Mouse (Mus musculus) stomach, embryonic 14.5 days (tissue): ENCODE results near the gene Akap5. TPM values are rescaled to one million over a fixed set of nuclear protein-coding genes. Genes with fewer than 3 reads are reported as not detected.
A peak's percentile ranks its signal among the peaks of the same experiment; 100 is the strongest.

Experiments
- ATAC-seq: fragments of 200-750 bp; cut with Nextera tagmentation; 2 replicates; pipeline ENCODE4 v1.8.0; 2017; ENCODE audit warnings: low read depth, moderate TSS enrichment; ENCODE audit not compliant: insufficient number of reproducible peaks, insufficient read depth, low FRiP score
- H3K27ac ChIP-seq: fragments of 300-500 bp; sonication (generic); 2 replicates; pipeline ENCODE4 v1.5.1; 2014; ENCODE audit warnings: mild to moderate bottlenecking, low read length, moderate library complexity, mixed read lengths
- H3K27me3 ChIP-seq: fragments of 300-500 bp; sonication (generic); 2 replicates; pipeline ENCODE4 v1.6.1; 2014; ENCODE audit warnings: low read length, control low read depth, mixed read lengths; ENCODE audit not compliant: control insufficient read depth, insufficient read depth
- H3K36me3 ChIP-seq: fragments of 300-500 bp; sonication (generic); 2 replicates; pipeline ENCODE4 v1.6.1; 2014; ENCODE audit warnings: mild to moderate bottlenecking, control low read depth, low read length, moderate library complexity, mixed read lengths; ENCODE audit not compliant: control insufficient read depth, insufficient read depth
- H3K4me1 ChIP-seq: fragments of 300-500 bp; sonication (generic); 2 replicates; pipeline ENCODE4 v1.6.1; 2014; ENCODE audit warnings: low read length, control low read depth, mixed read lengths; ENCODE audit not compliant: control insufficient read depth, insufficient read depth
- H3K4me2 ChIP-seq: fragments of 300-500 bp; sonication (generic); replicated peaks from 2 replicates; pipeline ENCODE4 v1.6.1; 2014; ENCODE audit warnings: low read depth, low read length, control low read depth
- H3K4me3 ChIP-seq: fragments of 300-500 bp; sonication (generic); 2 replicates; pipeline ENCODE4 v1.5.1; 2014; ENCODE audit warnings: low read depth, low read length, control low read depth
- H3K9ac ChIP-seq: fragments of 300-500 bp; sonication (generic); replicated peaks from 2 replicates; pipeline ENCODE4 v1.6.1; 2014; ENCODE audit warnings: low read depth, mild to moderate bottlenecking, control low read depth, low read length, moderate library complexity, mixed read lengths
- H3K9me3 ChIP-seq: fragments of 300-500 bp; sonication (generic); 2 replicates; pipeline ENCODE4 v1.6.1; 2016; ENCODE audit warnings: low read depth, low read length, control low read depth; ENCODE audit not compliant: control insufficient read depth
- WGBS: fragments of 180-500 bp; shearing (Covaris S2); extraction: QIAGEN DNeasy Blood & Tissue Kit; methylation state at CpG from one replicate; pipeline ENCODE4 v1.1.7; 2014; 5-methylcytosine and 5-hydroxymethylcytosine counted together
- polyA plus RNA-seq: library from polyadenylated mRNA; unstranded; fragments of >200 nt; fragmentation: Nextera tagmentation; extraction: Ambion mirVana; gene quantifications from 2 replicates; pipeline ENCODE4 v1.2.1, GENCODE M21; 2014

Akap5 gene
- polyA plus RNA-seq, 1 experiment from 2014 or later, result 7.5 TPM

GRCm38 (mm10) chr12:76318282-76319212 is 6.1 kb upstream of the Akap5 start:
- peaks cover 9% of the 10 kb centered on the region; the same call in 1 of the 2 replicates for H3K4me1 ChIP-seq
- no peak overlapping the region for H3K9ac ChIP-seq
- H3K27me3 ChIP-seq, result no peaks in the 10 kb centered on the region
- peak overlapping the region; percentile 55; the same call in 1 of the 2 replicates for H3K27ac ChIP-seq
- peaks cover 18% of the 10 kb centered on the region for H3K36me3 ChIP-seq
- H3K4me2 ChIP-seq, result no peak overlapping the region
- H3K9me3 ChIP-seq, result no peaks in the 10 kb centered on the region
- 18% methylated on average over 9 of the region's 9 CpGs for WGBS
- peak; percentile 76 for ATAC-seq
- no peak overlapping the region for H3K4me3 ChIP-seq

GRCm38 (mm10) chr12:76326437-76327220 is 1.9 kb downstream of the Akap5 start:
- WGBS, result 87% methylated on average over 23 of the region's 23 CpGs
- H3K9ac ChIP-seq, result no peak overlapping the region
- no peak for ATAC-seq
- H3K4me1 ChIP-seq, result no peaks in the 10 kb centered on the region
- no peak overlapping the region for H3K4me2 ChIP-seq
- no peak overlapping the region for H3K4me3 ChIP-seq
- no peaks in the 10 kb centered on the region for H3K27me3 ChIP-seq
- H3K27ac ChIP-seq, result no peak overlapping the region
- 0 out of 2 replicates have a peak, but pooled peaks cover 2% of the 10 kb centered on the region for H3K36me3 ChIP-seq
- no peaks in the 10 kb centered on the region for H3K9me3 ChIP-seq

- no peaks in the 10 kb centered on the region for H3K27me3 ChIP-seq
- 91% methylated on average over 6 of the region's 6 CpGs for WGBS
- ATAC-seq, result no peak
Measured at GRCm38 (mm10) chr12:76328567-76329354, 4.1 kb downstream of the Akap5 start.

GRCm38 (mm10) chr12:76333688-76334087 is 9.0 kb downstream of the Akap5 start:
- no peak overlapping the region for H3K4me3 ChIP-seq
- H3K4me1 ChIP-seq, result no peaks in the 10 kb centered on the region
- no peaks in the 10 kb centered on the region for H3K9me3 ChIP-seq
- no peak overlapping the region for H3K4me2 ChIP-seq
- H3K9ac ChIP-seq, result no peak overlapping the region
- no peak overlapping the region for H3K27ac ChIP-seq
- no peak for ATAC-seq
- H3K27me3 ChIP-seq, result no peaks in the 10 kb centered on the region
- H3K36me3 ChIP-seq, result no peaks in the 10 kb centered on the region
- 92% methylated on average over 5 of the region's 5 CpGs for WGBS

More at GRCm38 (mm10) chr12:76328567-76329354, 4.1 kb downstream of the Akap5 start:
- Histone ChIP-seq H3K9ac (no peak overlapping the region), H3K4me3 (no peak overlapping the region), H3K27ac (no peak overlapping the region), H3K36me3 (0 out of 2 replicates have a peak, but pooled peaks cover 2% of the 10 kb centered on the region), H3K9me3 (no peaks in the 10 kb centered on the region), H3K4me2 (no peak overlapping the region), H3K4me1 (no peaks in the 10 kb centered on the region)

GRCm38 (mm10) chr12:76335641-76336040 is 10.9 kb downstream of the Akap5 start:
- H3K27ac ChIP-seq, result no peak overlapping the region
- no peaks in the 10 kb centered on the region for H3K27me3 ChIP-seq
- 86% methylated on average over 5 of the region's 5 CpGs for WGBS
- ATAC-seq, result no peak
- H3K9me3 ChIP-seq, result no peaks in the 10 kb centered on the region
- H3K4me3 ChIP-seq, result no peak overlapping the region
- no peak overlapping the region for H3K9ac ChIP-seq
- no peak overlapping the region for H3K4me2 ChIP-seq
- H3K4me1 ChIP-seq, result no peaks in the 10 kb centered on the region
- no peaks in the 10 kb centered on the region for H3K36me3 ChIP-seq

- H3K4me1 ChIP-seq, result no peaks in the 10 kb centered on the region
- H3K4me2 ChIP-seq, result no peak overlapping the region
- H3K27me3 ChIP-seq, result no peaks in the 10 kb centered on the region
- no peak overlapping the region for H3K9ac ChIP-seq
- ATAC-seq, result no peak
- 73% methylated on average over 17 of the region's 17 CpGs for WGBS
- no peak overlapping the region for H3K27ac ChIP-seq
- no peaks in the 10 kb centered on the region for H3K36me3 ChIP-seq
- H3K9me3 ChIP-seq, result no peaks in the 10 kb centered on the region
- no peak overlapping the region for H3K4me3 ChIP-seq
Measured at GRCm38 (mm10) chr12:76336111-76336965, 11.6 kb downstream of the Akap5 start.

GRCm38 (mm10) chr12:76341080-76341479 is 16.4 kb downstream of the Akap5 start:
- no peaks in the 10 kb centered on the region; the same call in 1 of the 2 replicates for H3K36me3 ChIP-seq
- H3K4me3 ChIP-seq, result no peak overlapping the region
- H3K9me3 ChIP-seq, result no peaks in the 10 kb centered on the region
- no peak for ATAC-seq
- H3K9ac ChIP-seq, result no peak overlapping the region
- no peak overlapping the region for H3K27ac ChIP-seq
- WGBS, result 9% methylated on average over 4 of the region's 4 CpGs
- no peaks in the 10 kb centered on the region for H3K4me1 ChIP-seq
- no peak overlapping the region for H3K4me2 ChIP-seq
- H3K27me3 ChIP-seq, result no peaks in the 10 kb centered on the region
